Mouse (Mus musculus) cerebellum, adult 9-10 months (tissue): ENCODE results near the gene Rgcc.

ENCODE experiments used
- DNase-seq: peaks from one replicate; pipeline ENCODE4 v3.0.0; 2022

Rgcc gene

GRCm38 (mm10) chr14:79275870-79276395 lies 25.5 kb downstream of the Rgcc start:
- DNase-seq = no peak

- DNase-seq = no peak
Observed at GRCm38 (mm10) chr14:79275441-79275840, 26.0 kb downstream of the Rgcc start.

GRCm38 (mm10) chr14:79273697-79274477 lies 27.6 kb downstream of the Rgcc start:
- no peak for DNase-seq

- no peak for DNase-seq
Observed at GRCm38 (mm10) chr14:79272991-79273390, 28.5 kb downstream of the Rgcc start.

- no peak for DNase-seq
Observed at GRCm38 (mm10) chr14:79272188-79272694, 29.2 kb downstream of the Rgcc start.

GRCm38 (mm10) chr14:79269551-79269950 lies 31.9 kb downstream of the Rgcc start:
- DNase-seq = no peak

GRCm38 (mm10) chr14:79267878-79268277 lies 33.6 kb downstream of the Rgcc start:
- DNase-seq = no peak

- DNase-seq = no peak
Observed at GRCm38 (mm10) chr14:79267382-79267781, 34.1 kb downstream of the Rgcc start.

GRCm38 (mm10) chr14:79266408-79266807 lies 35.0 kb downstream of the Rgcc start:
- DNase-seq = no peak

- DNase-seq = no peak
Observed at GRCm38 (mm10) chr14:79265738-79266137, 35.7 kb downstream of the Rgcc start.

- DNase-seq = no peak
Observed at GRCm38 (mm10) chr14:79263321-79263720, 38.1 kb downstream of the Rgcc start.

GRCm38 (mm10) chr14:79262677-79263076 lies 38.8 kb downstream of the Rgcc start:
- peak; percentile 10 for DNase-seq

- no peak for DNase-seq
Observed at GRCm38 (mm10) chr14:79259062-79259779, 42.2 kb downstream of the Rgcc start.

GRCm38 (mm10) chr14:79256656-79257055 lies 44.8 kb downstream of the Rgcc start:
- DNase-seq = no peak

- no peak for DNase-seq
Observed at GRCm38 (mm10) chr14:79255786-79256185, 45.7 kb downstream of the Rgcc start.

GRCm38 (mm10) chr14:79251727-79252285 lies 49.6 kb downstream of the Rgcc start:
- no peak for DNase-seq

- DNase-seq = no peak
Observed at GRCm38 (mm10) chr14:79244571-79244970, 56.9 kb downstream of the Rgcc start.

- DNase-seq = no peak
Observed at GRCm38 (mm10) chr14:79243038-79243883, 58.2 kb downstream of the Rgcc start.

- no peak for DNase-seq
Observed at GRCm38 (mm10) chr14:79242386-79242720, 59.1 kb downstream of the Rgcc start.

- DNase-seq = no peak
Observed at GRCm38 (mm10) chr14:79241656-79242385, 59.6 kb downstream of the Rgcc start.

- DNase-seq = no peak
Observed at GRCm38 (mm10) chr14:79241057-79241570, 60.3 kb downstream of the Rgcc start.

- DNase-seq = no peak
Observed at GRCm38 (mm10) chr14:79239402-79239801, 62.0 kb downstream of the Rgcc start.
